Mouse (Mus musculus) kidney, postnatal 36 days (tissue): ENCODE data around the gene Gm19426.
"Not testable (repeated sequence)": the region's sequence is repeated elsewhere in the genome, so short reads cannot be mapped to it uniquely, and the experiment has no call there.

Source experiments
- DNase-seq, 2 experiments: peaks; one replicate each; pipeline ENCODE4 v3.0.0; 2021 to 2022; ENCODE audit warnings: mixed read lengths in 2 of 2

Gm19426 gene

DNA sequence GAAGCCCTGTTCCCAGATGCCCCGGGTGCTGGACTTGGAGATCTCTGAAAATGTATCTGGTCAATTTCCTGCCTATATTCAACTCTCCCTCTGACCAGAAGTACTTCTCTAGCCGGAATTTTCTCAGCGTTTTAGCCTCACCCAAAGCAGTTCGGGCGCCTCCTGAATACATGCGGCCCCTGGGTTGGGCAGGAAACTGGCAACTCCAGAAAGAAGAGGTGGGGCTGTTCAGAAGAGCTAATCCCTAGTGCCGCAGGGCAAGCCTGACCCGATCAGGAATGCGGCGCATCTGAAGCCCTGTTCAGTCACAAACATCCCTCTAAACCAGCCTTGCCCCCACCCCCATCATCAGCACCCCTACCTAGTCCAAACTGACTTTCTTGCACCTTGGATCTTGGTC, 671 bp upstream of the Gm19426 start:
- peak in 1 of 2 experiments; percentile 34 for DNase-seq

DNA sequence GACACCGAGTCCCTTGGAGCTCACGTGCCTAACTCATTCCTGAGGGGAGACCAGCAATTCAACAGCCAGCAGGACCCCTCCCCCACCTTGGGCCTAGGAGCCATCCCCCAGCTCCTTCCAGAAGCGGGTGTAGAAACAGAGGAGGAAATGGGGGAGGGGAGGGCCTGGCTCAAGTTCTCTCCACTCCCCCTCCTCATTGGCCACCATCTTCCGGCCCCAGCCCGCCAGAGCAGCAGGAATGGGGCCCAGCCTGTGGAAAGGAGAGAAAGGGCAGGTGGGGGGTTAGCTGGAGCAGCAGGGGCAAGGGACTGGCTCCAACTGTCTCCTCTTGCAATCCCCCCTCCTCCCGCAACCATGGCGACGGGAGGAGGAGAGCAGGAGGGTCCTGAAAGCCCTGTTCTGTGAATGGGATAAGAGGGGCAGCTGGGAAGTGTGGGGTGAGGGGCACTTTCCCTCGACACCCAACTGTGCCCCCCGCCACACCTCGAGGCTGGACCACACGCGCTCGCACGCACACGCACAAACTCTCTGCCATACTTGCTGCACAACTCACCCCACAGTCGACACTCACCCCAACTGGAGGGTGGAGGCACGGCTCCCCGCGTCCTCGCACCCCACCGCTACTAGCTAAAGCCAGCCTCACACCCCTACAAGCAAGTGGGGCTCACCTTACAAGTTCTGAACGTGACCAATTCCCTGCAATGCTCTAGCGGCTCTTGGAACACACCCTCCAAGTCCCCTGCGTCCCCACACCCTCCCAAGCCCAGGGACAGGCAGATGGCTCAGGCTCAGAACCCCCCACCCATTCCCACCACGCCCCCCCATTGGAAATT, 788 bp downstream of the Gm19426 start:
- DNase-seq = peak in 1 of 2 experiments; percentile 42

DNA sequence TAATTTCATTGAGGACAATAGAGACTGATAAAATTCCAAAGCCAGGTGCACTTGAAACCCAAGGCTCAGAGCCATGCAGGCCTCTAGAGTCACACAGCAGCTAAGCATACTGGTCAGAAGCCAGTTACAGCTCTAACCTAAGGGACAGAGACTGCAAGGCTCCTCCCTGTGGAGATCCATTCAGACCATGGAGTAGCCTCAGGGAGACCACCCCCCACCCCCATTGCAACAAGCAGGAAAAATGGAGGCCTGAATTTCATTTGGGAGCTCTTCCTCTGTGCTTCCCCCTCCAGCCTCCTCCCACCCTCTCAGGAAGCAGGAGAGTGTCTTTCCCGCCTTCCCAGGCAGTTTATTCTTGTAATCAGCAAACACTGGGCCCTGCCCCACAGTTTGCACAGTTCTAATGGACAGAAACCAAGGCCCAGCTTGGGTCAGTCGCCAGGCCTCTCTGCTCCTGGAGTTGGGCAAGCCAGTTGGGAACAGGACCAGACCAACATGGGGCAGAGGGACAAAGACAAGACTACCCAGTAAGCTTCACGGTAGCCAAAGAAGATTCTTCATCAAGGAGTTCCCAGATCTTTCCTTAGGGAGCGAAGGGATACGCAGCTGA, 1.5 kb downstream of the Gm19426 start:
- no peak for DNase-seq

DNA sequence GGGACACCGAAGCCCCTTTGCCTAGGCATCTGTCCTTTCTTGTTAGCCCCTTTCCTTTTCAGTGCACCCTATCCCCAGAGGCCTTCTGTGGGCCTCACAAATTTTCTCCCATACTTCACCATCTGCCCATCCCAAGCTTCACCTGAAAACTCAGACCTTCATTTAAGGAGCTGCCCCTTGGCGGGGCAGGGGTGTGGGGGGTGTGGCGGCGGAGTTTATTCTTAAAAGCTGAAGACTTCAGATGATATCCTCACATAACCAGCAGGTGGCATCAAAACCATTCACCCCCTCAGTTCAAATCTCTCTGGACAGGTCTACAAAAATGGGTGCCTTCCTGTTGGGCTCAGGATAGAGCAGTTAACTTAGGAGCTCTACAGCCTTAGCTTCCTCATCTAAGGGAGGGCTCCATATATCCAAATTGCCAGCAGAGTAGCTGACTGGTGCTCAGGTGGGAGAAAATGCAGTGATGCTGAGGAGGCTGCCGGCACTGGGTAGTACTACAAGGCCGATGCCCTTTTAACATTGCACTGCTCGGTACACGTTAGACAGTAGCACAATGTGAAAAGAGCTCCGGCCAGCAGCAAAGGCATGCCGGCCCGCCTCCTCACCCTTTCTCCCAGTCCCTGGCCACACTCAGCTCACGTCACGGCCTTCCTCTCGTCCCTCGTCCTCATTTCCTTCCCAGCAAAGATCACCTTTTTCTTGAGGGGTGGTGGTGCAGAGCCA, 2.7 kb downstream of the Gm19426 start:
- DNase-seq = peak in 1 of 2 experiments; percentile 61

DNA sequence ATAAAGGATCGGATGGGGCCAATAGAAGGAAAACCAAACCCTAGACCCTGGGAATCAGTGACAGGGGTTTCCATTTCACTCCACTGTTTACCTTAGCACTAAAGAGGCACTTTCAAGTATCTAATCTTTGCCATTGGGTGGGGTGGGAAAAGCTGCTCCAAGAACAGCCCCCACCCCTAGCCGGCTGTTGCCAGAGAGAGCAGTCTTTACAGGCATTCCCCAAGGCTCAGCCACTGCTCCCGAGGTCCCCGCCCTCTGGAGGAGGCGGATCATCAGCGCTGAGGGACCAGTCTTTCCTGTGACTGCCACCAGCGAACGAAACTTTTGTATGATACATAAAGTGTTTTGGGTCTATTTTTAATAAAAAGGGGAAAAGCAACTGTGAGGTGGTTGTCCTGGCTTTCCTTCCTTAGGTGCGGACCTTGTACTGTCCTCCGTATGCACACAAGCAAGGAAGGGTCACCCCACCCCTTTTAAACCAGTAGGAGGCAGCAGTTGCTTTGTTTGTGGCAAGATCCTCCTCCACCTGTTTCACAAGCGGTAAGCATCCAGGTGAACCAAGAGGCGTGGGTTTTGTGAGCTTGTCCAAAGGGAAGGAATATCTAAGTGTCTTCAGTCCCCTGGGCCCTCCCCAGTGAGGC, 5.1 kb downstream of the Gm19426 start:
- peak; percentile 71 to 78 for DNase-seq

DNA sequence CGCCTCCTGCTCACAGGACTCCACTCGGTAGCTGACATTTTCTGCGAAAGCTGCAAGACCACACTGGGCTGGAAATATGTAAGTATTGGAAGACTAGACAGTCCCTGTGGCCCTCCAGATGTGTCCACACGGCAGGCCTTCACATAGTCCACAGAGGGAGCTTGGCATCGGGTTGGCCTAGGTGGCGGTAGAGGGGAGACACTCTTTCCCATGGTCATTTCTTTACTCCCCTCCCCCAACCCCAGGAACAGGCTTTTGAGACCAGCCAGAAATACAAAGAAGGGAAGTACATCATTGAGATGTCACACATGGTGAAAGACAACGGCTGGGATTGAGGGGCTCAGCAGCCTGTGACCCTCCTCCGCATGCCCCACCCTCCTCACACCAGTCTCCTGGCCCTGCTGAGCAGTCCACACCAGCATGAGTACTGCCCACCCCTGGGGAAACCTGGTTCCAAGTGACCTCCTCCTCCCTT, 6.0 kb downstream of the Gm19426 start:
- DNase-seq = peak in 1 of 2 experiments; percentile 30

DNA sequence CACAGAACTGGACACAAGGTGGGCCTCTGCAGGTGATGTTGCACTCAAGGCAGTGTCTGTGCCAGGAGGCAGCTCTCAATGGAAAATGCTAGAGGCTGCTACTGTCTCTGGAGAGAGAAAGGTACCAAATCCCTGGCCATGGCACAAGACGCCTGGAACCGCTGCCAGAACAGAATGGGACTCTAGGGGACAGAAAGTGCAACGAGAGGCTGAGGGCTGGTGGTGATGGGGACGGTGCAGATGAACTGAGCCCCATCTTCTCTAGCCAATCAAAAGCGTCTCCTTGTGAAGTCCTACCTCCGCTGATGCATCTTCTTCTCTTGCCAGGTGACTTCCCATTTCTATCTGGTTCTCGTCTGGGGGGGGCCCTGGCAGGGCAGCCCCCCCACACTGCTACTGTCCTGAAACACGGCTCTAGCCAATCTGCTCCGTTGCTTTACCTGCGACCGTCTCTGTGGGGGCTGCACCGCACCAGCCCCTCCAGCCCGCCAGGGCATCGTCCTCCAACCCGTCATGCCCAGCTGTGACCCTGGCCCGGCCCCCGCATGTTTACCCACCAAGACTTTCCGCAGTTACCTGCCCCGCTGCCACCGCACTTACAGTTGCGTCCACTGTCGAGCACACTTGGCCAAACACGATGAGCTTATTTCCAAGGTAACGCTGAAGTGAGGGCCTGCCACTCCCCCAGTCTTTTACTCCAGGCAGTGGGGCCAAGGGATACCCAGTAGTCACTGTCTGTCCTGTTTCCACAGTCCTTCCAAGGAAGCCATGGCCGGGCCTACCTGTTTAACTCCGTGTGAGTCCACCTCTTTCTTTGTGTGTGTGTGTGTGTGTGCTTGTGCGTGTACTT, 6.9 kb downstream of the Gm19426 start:
- no peak for DNase-seq

DNA sequence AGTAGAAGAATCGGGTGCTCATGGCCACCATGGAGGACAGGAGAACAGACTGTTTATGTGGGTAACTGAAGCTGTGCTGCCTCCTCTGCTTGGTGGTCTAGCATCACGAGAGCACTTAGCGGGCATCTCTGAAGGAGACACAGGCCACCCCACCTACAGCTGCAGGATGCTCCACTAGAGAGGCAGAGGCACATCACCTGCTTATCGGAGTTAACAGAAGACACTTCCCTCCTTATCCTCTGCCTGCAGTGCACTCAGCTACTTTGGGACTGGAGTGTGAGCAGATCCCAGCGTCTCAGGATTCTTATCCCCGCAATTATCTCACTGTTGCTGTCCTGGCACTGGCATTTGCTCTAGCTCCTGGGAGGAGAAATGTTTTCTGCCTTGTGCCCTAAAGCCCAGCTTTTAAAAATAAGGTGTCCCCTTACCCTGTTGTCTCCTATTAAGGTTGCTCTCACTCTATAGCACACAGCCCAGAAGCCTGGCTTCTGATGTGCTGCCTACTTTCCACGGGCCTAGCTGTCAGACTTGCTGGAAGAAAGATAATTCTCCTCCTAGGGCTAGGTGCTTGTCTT, 8.0 kb downstream of the Gm19426 start:
- no peak for DNase-seq

DNA sequence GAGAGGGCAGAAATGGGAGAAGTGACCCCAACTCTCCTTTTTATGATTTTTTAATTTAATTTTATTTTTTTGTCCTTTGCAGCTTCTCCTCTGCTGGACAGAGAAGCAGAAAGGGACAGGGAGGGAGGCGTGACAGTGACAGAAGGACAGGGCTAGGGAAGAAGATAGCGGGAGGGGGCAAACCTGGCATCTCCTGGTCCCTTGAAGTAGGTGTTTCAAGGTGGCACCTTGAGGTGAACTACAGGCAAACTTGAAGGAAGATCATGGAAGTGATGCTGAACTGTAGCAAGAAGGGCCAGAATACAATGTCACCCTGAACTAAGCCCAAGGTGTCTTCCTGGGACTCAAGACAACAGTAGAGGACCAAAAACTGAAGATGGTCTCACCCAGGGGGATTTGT, 8.5 kb downstream of the Gm19426 start:
- no peak for DNase-seq

DNA sequence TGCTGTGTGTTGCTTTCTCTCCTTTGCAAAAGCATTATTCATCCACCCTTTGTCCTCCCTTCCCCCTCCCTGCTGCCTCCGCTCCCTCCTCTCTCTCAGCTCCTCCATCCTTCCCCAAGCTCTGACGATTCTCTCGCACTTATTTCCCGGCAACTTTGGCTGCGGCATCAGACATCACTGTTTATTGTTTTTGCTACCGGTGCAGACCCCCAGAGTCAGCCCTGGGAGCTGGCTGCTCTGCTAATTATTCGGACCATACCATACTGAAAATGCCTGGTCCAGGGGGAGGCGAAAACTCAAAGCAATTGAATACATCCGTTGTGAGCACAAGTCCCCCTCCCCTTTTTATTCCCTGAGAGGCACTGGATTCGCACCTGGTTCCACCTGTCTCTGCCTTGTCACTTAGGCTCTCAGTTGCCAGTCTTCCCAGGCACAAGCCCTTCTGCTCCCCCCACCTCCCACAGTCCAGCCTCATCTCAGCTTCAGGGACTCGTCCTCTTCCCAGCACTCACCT, 9.0 kb downstream of the Gm19426 start:
- no peak for DNase-seq

DNA sequence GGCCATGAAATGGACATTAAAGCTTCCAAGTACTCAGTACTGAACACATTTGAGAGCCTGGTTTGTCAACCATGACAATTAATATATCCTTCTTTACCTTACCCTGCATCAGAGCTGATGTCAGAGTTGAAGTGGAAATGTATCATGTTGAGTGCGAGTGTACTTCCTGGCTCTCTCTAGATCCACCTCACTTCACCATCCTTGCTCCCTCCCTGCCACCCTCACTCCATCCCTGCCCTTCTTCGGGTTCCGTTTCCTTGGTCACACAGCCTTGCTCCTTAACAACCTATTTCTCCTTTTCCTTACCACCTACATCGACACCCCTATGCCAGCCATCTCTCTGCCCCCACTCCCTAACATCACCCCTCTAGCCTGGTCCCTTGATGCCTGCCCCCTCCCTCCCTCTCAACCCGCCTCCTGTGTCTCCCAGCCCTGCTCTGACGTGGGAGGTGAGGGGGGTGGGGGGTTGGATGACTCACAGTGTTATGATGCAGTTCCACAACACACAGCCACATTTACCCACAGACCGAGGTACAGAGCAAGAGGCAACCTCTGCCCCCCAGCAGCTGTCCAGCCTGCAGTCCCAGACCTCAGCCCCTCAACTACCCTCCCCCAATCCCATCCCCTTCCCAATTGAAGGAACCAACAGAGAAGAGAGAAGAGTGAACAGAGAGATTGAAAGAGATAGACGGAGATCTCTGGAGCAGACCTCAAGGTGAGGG, 9.7 kb downstream of the Gm19426 start, which contains the start of gene Ypel4:
Gene Ypel4 (plus strand): TSS at position 480 of the 722 bp plus-strand sequence.
- peak in 1 of 2 experiments; percentile 27 for DNase-seq

DNA sequence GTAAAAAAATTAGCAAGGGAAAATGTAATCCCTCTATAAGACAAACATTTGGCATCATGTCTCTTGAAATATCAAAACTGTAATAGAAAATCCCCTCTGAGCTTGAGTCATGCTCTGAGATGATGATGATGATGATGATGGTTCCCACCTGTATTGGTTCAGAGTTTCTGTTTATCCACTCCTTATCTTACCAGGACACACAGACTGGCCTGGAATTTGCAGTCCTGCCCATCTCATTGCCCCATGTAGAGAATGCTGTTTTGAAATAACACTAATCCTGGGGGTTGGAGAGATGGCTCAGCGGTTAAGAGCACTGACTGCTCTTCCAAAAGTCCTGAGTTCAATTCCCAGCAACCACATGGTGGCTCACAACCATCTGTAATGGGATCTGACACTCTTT, 11.1 kb downstream of the Gm19426 start:
- no peak for DNase-seq

DNA sequence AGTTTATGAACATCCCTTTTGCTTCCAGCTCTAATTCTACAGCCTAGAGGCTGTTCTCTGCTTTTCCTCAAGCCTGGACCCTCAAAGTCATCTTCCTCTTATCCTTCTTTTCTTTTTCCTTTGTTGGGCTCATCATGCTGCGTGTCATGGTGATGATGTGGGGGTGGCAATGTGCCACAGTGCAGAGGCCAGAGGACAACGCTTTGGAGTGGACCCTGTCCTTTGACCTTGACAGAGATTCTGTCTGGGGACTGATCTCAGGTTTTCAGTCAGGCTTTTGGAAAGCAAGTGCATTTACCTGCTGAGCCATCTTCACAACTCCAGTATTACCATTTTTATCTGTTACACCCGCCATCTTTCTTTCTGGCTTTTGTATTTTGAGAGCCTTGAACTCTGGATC, 12.2 kb downstream of the Gm19426 start:
- peak; percentile 48 to 70 for DNase-seq

DNA sequence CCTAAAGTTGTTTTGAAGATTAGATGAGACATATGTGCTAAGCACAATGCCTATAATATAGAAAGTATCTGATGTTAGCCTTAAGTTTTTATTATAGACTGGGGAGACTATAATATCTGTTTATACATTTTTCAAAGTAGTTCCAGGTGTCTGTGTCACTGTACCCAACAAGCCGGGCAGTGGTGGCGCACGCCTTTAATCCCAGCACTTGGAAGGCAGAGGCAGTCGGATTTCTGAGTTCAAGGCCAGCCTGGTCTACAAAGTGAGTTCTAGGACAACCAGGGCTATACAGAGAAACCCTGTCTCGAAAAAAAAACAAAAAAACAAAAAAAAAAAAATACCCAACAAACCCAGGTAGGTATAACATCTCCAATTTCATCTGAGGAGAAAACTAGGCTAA, 15.3 kb downstream of the Gm19426 start:
- not testable (repeated sequence) for DNase-seq

DNA sequence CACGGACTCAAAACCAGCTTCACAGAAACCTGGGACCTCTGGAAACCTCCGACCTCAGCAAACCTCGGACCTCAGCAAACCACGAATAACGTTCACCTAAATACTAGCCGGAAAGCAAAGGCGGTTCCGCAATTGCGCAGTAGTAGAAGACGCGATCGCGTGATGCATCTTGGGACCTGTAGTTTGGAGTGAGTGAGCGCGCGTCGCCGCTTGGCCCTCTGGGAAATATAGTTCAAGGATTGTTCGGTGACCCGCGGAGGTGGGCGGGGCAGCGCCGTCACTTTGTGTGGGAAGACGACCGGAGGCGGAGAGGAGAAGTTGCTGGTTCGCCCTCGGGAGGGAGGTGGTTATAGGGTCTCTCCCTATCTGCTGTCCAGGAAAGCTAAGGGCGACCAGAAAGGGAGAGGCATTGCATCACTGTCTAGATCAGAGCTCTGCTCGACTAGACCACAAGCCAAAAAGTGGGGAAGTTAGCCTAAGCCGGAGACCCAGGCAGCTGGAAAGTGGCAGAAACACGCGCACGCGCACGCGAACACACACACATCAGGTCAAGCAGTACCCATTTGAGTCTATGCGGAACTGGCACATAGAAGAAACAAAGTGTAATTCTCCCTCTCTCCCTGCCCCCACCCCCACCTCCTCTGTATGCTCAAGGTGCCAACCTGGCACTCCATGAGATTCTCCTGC, 16.1 kb downstream of the Gm19426 start, which contains the start of gene Clp1:
Gene Clp1 (minus strand): TSS at position 179 of the 687 bp plus-strand sequence.
- DNase-seq = peak; percentile 98 to 99

DNA sequence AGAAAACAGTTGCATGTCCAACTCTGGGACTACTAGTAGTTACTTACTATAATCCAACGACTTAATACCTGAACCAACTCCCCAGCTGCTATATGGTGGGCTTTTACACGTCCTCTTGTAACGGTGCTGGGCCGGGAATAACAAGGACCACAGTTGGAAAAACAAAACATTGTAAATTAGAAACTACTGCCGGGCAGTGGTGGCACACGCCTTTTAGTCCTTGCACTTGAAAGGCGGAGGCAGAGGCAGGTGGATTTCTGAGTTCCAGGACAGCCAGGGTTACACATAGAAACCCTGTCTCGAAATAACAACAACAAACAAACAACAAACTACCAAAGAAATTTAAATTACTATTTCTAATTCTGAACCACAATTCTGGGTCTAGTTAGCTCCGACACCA, 16.7 kb downstream of the Gm19426 start:
- DNase-seq = no peak

DNA sequence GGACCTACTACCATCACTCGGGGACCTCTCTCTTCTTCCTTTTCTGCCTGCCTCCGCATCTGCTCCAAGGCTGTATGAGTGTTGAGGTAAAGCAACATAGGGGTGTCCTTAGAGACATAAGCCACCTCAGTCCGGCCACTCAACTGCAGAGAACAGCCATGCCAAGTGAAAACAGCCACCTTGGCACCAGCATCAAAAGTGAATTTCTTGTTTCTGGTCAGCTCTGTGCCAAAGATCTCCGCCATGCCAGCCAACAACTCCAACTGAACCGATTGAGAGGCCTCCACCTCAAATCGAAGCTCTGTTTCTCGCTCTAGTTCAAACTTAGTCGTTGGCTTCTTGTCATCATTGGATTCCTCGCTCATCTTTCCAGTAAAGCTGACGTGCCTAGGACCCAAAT, 17.7 kb downstream of the Gm19426 start:
- no peak for DNase-seq

DNA sequence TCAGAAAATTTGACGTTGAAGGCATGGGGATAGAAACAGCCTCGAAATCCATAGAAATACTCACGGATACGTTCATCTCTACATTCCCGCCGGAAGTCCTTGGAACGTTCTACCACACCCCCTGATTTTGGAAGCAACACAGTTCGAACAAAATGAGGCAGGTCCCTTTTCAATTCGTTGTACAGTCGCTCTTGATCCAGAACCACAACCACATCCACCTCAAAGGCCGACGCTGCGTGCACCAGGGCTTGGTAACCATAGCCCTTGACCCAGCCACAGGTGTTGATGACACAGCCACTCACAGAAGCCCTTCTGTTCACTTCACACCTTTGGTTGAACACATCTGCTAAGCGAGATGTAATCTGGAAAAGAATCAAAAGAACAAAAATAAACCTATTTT, 19.6 kb downstream of the Gm19426 start:
- no peak for DNase-seq

DNA sequence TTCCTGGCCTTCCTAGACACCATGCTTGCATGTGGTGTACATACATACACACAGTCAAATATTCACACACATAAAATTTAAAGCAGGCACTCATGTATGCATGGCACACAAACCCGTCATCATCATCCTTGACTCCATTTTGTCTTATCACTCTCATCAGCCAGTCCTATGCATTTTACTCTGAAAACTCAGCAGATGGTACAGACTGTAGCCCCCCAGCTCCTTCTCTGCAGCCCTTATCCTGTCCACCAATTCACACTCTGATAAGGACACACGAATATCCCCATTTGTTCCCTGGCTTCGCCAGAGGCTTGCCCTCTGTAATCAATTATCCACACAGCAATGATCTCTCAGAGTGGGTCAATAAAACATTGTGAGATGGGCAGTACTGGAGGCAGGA, 22.3 kb downstream of the Gm19426 start:
- DNase-seq = no peak

DNA sequence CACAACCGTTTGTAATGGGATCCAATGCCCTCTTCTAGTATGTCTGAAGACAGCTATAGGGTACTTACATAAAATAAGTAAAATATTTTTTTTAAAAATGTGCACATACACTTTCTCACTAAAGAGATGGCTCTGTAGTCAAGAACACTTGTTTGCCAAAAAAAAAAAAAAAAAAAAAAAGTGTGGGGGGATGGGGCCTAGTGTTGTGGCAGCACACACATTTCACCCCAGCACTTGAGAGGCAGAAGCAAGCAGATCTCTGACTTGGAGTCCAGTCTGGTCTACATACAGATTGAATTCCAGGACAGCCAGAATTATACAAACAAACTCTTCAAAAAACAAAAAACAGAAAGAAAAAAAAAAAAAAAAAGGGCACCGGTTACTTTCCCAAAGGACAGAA, 22.7 kb downstream of the Gm19426 start:
- DNase-seq = no peak
